Mouse (Mus musculus) olfactory bulb, adult 2 months (tissue): Measurements from ENCODE around the gene Kxd1. TPM values are rescaled to one million over a fixed set of nuclear protein-coding genes. Genes with fewer than 3 reads are reported as not detected.
A peak's percentile ranks its signal among the peaks of the same experiment; 100 is the strongest.

Experiments used
- H3K27ac ChIP-seq: fragments of 200-500 bp; 2 replicates; pipeline ENCODE4 v1.5.1; 2012; ENCODE audit warnings: low read depth, low read length; ENCODE audit not compliant: insufficient read depth
- H3K4me1 ChIP-seq: fragments of 200-500 bp; 2 replicates; pipeline ENCODE4 v1.6.1; 2012; ENCODE audit warnings: low read length; ENCODE audit not compliant: control insufficient read depth, insufficient read depth
- H3K4me3 ChIP-seq: fragments of 200-500 bp; 2 replicates; pipeline ENCODE4 v1.5.1; 2012; ENCODE audit warnings: mild to moderate bottlenecking, low read depth, low read length, moderate library complexity; ENCODE audit not compliant: insufficient read depth
- CTCF ChIP-seq: fragments of 200-500 bp; IDR thresholded peaks from 2 replicates; pipeline ENCODE4 v1.5.1; 2012; ENCODE audit warnings: low read depth, mild to moderate bottlenecking, low read length, moderate library complexity; ENCODE audit not compliant: insufficient read depth
- POLR2A ChIP-seq: fragments of 200-500 bp; IDR thresholded peaks from 2 replicates; pipeline ENCODE4 v1.6.1; 2012; ENCODE audit warnings: mild to moderate bottlenecking, low read depth, low read length, moderate library complexity; ENCODE audit not compliant: insufficient read depth
- WGBS: fragments of 180-500 bp; shearing (Covaris S2); methylation state at CpG from one replicate; pipeline ENCODE4 v1.1.7; 2018; 5-methylcytosine and 5-hydroxymethylcytosine counted together
- polyA plus RNA-seq: library from polyadenylated mRNA; stranded (reverse); fragments of >200 nt; gene quantifications from 2 replicates; pipeline ENCODE4 v1.2.4, GENCODE M21; 2012; ENCODE audit warnings: low replicate concordance; ENCODE audit not compliant: missing spikeins, insufficient read depth, insufficient read length

Kxd1 gene
- polyA plus RNA-seq, 1 experiment, result not detected

- Histone ChIP-seq H3K27ac (0 out of 2 replicates have a peak overlapping the region, but pooled peaks have one; percentile 38), H3K4me3 (peak overlapping the region; percentile 89), H3K4me1 (peaks cover 12% of the 10 kb centered on the region)
- no peak for TF ChIP-seq POLR2A
- TF ChIP-seq CTCF, result no peak
- WGBS, result 23% methylated on average over 13 of the region's 13 CpGs
Observed at GRCm38 (mm10) chr8:70528182-70528797, 534 bp upstream of the Kxd1 start.

- H3K27ac ChIP-seq, result peak overlapping the region; percentile 63
- peak overlapping the region; percentile 89 for H3K4me3 ChIP-seq
- WGBS, result under 1% methylated on average over 8 of the region's 8 CpGs
- H3K4me1 ChIP-seq, result peaks cover 12% of the 10 kb centered on the region
- TF ChIP-seq POLR2A, result no peak
- no peak for TF ChIP-seq CTCF
Observed at GRCm38 (mm10) chr8:70527111-70527511, 645 bp downstream of the Kxd1 start.

GRCm38 (mm10) chr8:70522592-70523403 lies 5.0 kb downstream of the Kxd1 start:
- H3K4me3 ChIP-seq, result peak overlapping the region; percentile 77
- under 1% methylated on average over 51 of the region's 51 CpGs for whole genome bisulfite sequencing
- 0 out of 2 replicates have a peak, but pooled peaks have one; percentile 13 for TF ChIP-seq CTCF
- peak; percentile 87 for TF ChIP-seq POLR2A
- no peaks in the 10 kb centered on the region for H3K4me1 ChIP-seq
- H3K27ac ChIP-seq, result peak overlapping the region; percentile 89

GRCm38 (mm10) chr8:70519606-70520005 lies 8.2 kb downstream of the Kxd1 start:
- 45% methylated on average over 2 of the region's 2 CpGs for WGBS
- Histone ChIP-seq H3K4me3 (no peak overlapping the region), H3K27ac (no peak overlapping the region), H3K4me1 (no peaks in the 10 kb centered on the region)
- no peak for TF ChIP-seq POLR2A
- TF ChIP-seq CTCF, result no peak

- H3K27ac ChIP-seq, result no peak overlapping the region
- H3K4me1 ChIP-seq, result no peaks in the 10 kb centered on the region
- 81% methylated on average over 6 of the region's 6 CpGs for WGBS
- TF ChIP-seq CTCF (no peak), POLR2A (no peak)
- H3K4me3 ChIP-seq, result no peak overlapping the region
Observed at GRCm38 (mm10) chr8:70519043-70519442, 8.7 kb downstream of the Kxd1 start.

- TF ChIP-seq CTCF (no peak), POLR2A (no peak)
- H3K4me3 ChIP-seq, result no peak overlapping the region
- no peak overlapping the region for H3K27ac ChIP-seq
- 76% methylated on average over 10 of the region's 10 CpGs for WGBS
- no peaks in the 10 kb centered on the region; the same call in 1 of the 2 replicates for H3K4me1 ChIP-seq
Observed at GRCm38 (mm10) chr8:70517940-70518643, 9.7 kb downstream of the Kxd1 start.

- Histone ChIP-seq H3K27ac (no peak overlapping the region), H3K4me1 (peaks cover 8% of the 10 kb centered on the region), H3K4me3 (no peak overlapping the region)
- no peak for TF ChIP-seq CTCF
- TF ChIP-seq POLR2A, result no peak
- WGBS, result 2% methylated on average over 2 of the region's 2 CpGs
Observed at GRCm38 (mm10) chr8:70513441-70513840, 14.3 kb downstream of the Kxd1 start.

- whole genome bisulfite sequencing, result 93% methylated on average over 11 of the region's 11 CpGs
- no peak overlapping the region for H3K4me3 ChIP-seq
- TF ChIP-seq CTCF, result no peak
- no peak for TF ChIP-seq POLR2A
- no peak overlapping the region for H3K27ac ChIP-seq
- H3K4me1 ChIP-seq, result peaks cover 10% of the 10 kb centered on the region
Observed at GRCm38 (mm10) chr8:70512253-70512903, 15.4 kb downstream of the Kxd1 start.

GRCm38 (mm10) chr8:70511770-70512169 lies 16.0 kb downstream of the Kxd1 start:
- WGBS, result 98% methylated on average over 2 of the region's 2 CpGs
- H3K4me1 ChIP-seq, result peaks cover 10% of the 10 kb centered on the region
- H3K4me3 ChIP-seq, result no peak overlapping the region
- no peak overlapping the region for H3K27ac ChIP-seq
- TF ChIP-seq POLR2A (no peak), CTCF (no peak)

GRCm38 (mm10) chr8:70511174-70511573 lies 16.6 kb downstream of the Kxd1 start:
- WGBS, result 86% methylated on average over 6 of the region's 6 CpGs
- peak overlapping the region; percentile 93 for H3K4me3 ChIP-seq
- peaks cover 10% of the 10 kb centered on the region for H3K4me1 ChIP-seq
- peak overlapping the region; percentile 91; the same call in 1 of the 2 replicates for H3K27ac ChIP-seq
